Mouse (Mus musculus): ENCODE data around the gene Brd4. TPM values are rescaled to one million over a fixed set of nuclear protein-coding genes. Genes with fewer than 3 reads are reported as not detected.

Brd4 gene
- total and polyA plus RNA-seq, 3 experiments: 12.3 to 91.4 TPM; not detected in 1

DNA sequence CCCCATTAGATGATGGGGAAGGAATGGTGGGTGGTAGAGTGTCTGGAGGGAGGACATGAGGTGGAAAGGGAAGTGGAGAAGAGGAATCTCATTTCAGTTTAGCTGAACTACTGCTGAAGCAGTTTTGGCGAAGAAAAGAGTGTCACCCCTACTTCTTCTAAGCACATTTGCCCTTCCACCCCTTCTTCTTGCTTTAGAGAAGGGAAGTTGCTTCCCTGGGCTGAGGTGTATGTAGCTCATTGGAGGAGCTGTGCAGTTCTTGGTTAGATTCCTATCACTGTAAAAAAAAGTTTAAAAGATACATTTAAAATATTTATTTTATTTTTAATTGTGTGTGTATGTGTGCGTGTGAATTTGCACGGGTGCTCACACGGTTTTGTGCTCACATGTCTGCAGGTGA, 107.6 kb downstream of the Brd4 start:
- Histone ChIP-seq H3K9ac (ENCODE audit: control insufficient read depth, low read depth, low read length, poor library complexity, severe bottlenecking) (no peak overlapping the region), H3K79me2 (ENCODE audit: control insufficient read depth, insufficient read depth, low read length, poor library complexity) (no peaks in the 10 kb centered on the region), H3K4me3 (ENCODE audit: control insufficient read depth in 1 of 2, insufficient read depth in 1 of 2, low read depth in 2 of 2, low read length in 2 of 2) (peak overlapping the region in 1 of 2 experiments; percentile 30; a peak in 1 of 4 replicates), H3K4me1 (ENCODE audit: control insufficient read depth in 1 of 2, insufficient read depth in 2 of 2, low read length in 2 of 2) (peaks cover 5 to 15% of the 10 kb centered on the region in 2 experiments), H3K27me3 (ENCODE audit: control insufficient read depth in 1 of 2, insufficient read depth in 2 of 2, low read length in 2 of 2) (no peaks in the 10 kb centered on the region), H3K27ac (ENCODE audit: control insufficient read depth, low read depth, low read length) (peak overlapping the region; percentile 5; the same call in 1 of the 2 replicates), H3K36me3 (ENCODE audit: control insufficient read depth in 1 of 2, insufficient read depth in 2 of 2, low read length in 2 of 2) (peaks cover 0 to 16% of the 10 kb centered on the region in 2 experiments; a peak in 2 of 4 replicates), H3K9me3 (replicated peaks; ENCODE audit: insufficient read depth, low read length) (no peaks in the 10 kb centered on the region)
- peak; percentile 83 for DNase-seq (ENCODE audit: low read depth, low spot score)
- TF ChIP-seq USF2 (IDR thresholded peaks at IDR 0.05; ENCODE audit: borderline replicate concordance in 1 of 2, insufficient read depth in 1 of 2, low read depth in 1 of 2, low read length in 2 of 2) (no peak), ZNF384 (IDR thresholded peaks at IDR 0.05; ENCODE audit: low read depth, low read length) (peak; percentile 55), MAX (IDR thresholded peaks at IDR 0.05; ENCODE audit: low read length) (no peak), POLR2AphosphoS2 (IDR thresholded peaks at IDR 0.05; ENCODE audit: low read length) (no peak), GATA1 (IDR thresholded peaks at IDR 0.05; ENCODE audit: low read depth, low read length) (peak; percentile 28; the same call in 1 of the 2 replicates)

DNA sequence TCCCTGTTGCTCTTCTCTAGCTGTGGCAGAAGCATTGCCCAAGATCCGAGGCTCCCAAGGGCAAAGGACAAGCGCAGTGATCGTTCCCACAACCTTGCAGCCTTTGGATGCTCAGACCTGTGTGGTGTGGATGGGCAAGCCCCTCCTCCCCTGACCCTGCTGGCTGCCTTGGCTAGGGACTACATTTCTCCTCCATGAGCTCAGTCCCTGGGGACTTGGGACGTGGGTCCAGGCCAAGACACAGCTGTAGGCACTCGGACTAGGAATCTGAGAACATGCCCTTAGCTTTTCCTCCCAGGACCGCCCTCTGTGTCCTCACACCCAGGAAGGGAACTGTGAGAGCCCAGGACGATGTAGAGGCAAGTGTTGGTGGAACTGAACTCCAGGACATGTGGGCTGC, 111.4 kb downstream of the Brd4 start:
- peaks cover 20 to 40% of the 10 kb centered on the region in 2 experiments for H3K4me1 ChIP-seq (ENCODE audit: control insufficient read depth in 1 of 2, insufficient read depth in 2 of 2, low read length in 2 of 2)
- H3K9me3 ChIP-seq (replicated peaks; ENCODE audit: insufficient read depth, low read length): no peaks in the 10 kb centered on the region
- no peak overlapping the region for H3K4me3 ChIP-seq (ENCODE audit: control insufficient read depth in 1 of 2, insufficient read depth in 1 of 2, low read depth in 2 of 2, low read length in 2 of 2)
- DNase-seq (ENCODE audit: low read depth, low spot score): no peak
- H3K27ac ChIP-seq (ENCODE audit: control insufficient read depth, low read depth, low read length): no peak overlapping the region
- H3K36me3 ChIP-seq (ENCODE audit: control insufficient read depth in 1 of 2, insufficient read depth in 2 of 2, low read length in 2 of 2): peaks cover 0 to 35% of the 10 kb centered on the region in 2 experiments; a peak in 2 of 4 replicates
- TF ChIP-seq CTCF (IDR thresholded peaks at IDR 0.05 in 2 of 3, conservative IDR thresholded peaks at IDR 0.05 in 1 of 3; ENCODE audit: control insufficient read depth in 1 of 3, insufficient read depth in 1 of 3, low read depth in 2 of 3, low read length in 3 of 3, poor library complexity in 1 of 3, severe bottlenecking in 1 of 3) (no peak), MXI1 (IDR thresholded peaks at IDR 0.05; ENCODE audit: low read depth, low read length) (no peak), USF1 (IDR thresholded peaks at IDR 0.05; ENCODE audit: low read depth, low read length) (no peak), JUND (IDR thresholded peaks at IDR 0.05; ENCODE audit: low read depth, low read length) (no peak), MYB (IDR thresholded peaks at IDR 0.05; ENCODE audit: low read depth, low read length) (no peak)
- no peaks in the 10 kb centered on the region for H3K79me2 ChIP-seq (ENCODE audit: control insufficient read depth, insufficient read depth, low read length, poor library complexity)
- no peaks in the 10 kb centered on the region for H3K27me3 ChIP-seq (ENCODE audit: control insufficient read depth in 1 of 2, insufficient read depth in 2 of 2, low read length in 2 of 2)
- H3K9ac ChIP-seq (ENCODE audit: control insufficient read depth, low read depth, low read length, poor library complexity, severe bottlenecking): no peak overlapping the region

DNA sequence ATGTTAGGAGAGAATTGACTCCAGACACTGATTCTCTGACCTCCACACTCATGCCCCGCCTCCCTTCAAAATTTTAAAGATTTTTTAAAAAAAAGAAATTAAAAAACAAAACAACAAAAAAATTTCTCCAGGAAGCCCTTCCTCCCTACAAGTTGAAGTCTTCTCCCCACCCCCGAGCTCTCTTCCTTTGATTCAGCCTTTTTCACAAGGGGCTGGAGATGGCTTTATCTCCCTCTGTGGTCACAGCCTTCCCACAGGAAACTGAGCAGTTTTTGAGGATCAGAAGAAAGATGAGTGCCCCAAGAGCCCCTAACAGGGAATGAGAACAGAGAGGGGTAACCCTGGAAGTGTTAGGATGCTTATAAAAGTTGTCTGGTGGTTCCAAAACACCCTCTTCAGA, 112.0 kb downstream of the Brd4 start:
- Histone ChIP-seq H3K4me1 (ENCODE audit: control insufficient read depth in 1 of 2, insufficient read depth in 2 of 2, low read length in 2 of 2) (peaks cover 19 to 37% of the 10 kb centered on the region in 2 experiments), H3K27me3 (ENCODE audit: control insufficient read depth in 1 of 2, insufficient read depth in 2 of 2, low read length in 2 of 2) (no peaks in the 10 kb centered on the region), H3K9me3 (replicated peaks; ENCODE audit: insufficient read depth, low read length) (no peaks in the 10 kb centered on the region), H3K36me3 (ENCODE audit: control insufficient read depth in 1 of 2, insufficient read depth in 2 of 2, low read length in 2 of 2) (peaks cover 0 to 35% of the 10 kb centered on the region in 2 experiments; a peak in 2 of 4 replicates), H3K79me2 (ENCODE audit: control insufficient read depth, insufficient read depth, low read length, poor library complexity) (no peaks in the 10 kb centered on the region), H3K4me3 (ENCODE audit: control insufficient read depth in 1 of 2, insufficient read depth in 1 of 2, low read depth in 2 of 2, low read length in 2 of 2) (no peak overlapping the region), H3K27ac (ENCODE audit: control insufficient read depth, low read depth, low read length) (no peak overlapping the region), H3K9ac (ENCODE audit: control insufficient read depth, low read depth, low read length, poor library complexity, severe bottlenecking) (no peak overlapping the region)
- DNase-seq (ENCODE audit: low read depth, low spot score): no peak
- TF ChIP-seq MXI1 (IDR thresholded peaks at IDR 0.05; ENCODE audit: low read depth, low read length): no peak
- no peak for TF ChIP-seq POLR2A (IDR thresholded peaks at IDR 0.05; ENCODE audit: control insufficient read depth in 1 of 2, insufficient read depth in 1 of 2, low read depth in 1 of 2, low read length in 2 of 2, poor library complexity in 1 of 2)
- no peak for TF ChIP-seq POLR2AphosphoS5 (IDR thresholded peaks at IDR 0.05; ENCODE audit: borderline replicate concordance, low read depth, low read length)
- TF ChIP-seq ZNF384 (IDR thresholded peaks at IDR 0.05; ENCODE audit: low read depth, low read length): no peak
- no peak for TF ChIP-seq GATA1 (IDR thresholded peaks at IDR 0.05; ENCODE audit: low read depth, low read length)
- TF ChIP-seq CTCF (IDR thresholded peaks at IDR 0.05 in 2 of 3, conservative IDR thresholded peaks at IDR 0.05 in 1 of 3; ENCODE audit: control insufficient read depth in 1 of 3, insufficient read depth in 1 of 3, low read depth in 2 of 3, low read length in 3 of 3, poor library complexity in 1 of 3, severe bottlenecking in 1 of 3): no peak
- TF ChIP-seq ZMIZ1 (IDR thresholded peaks at IDR 0.05; ENCODE audit: low read depth, low read length): no peak
- TF ChIP-seq MEF2A (IDR thresholded peaks at IDR 0.05; ENCODE audit: extremely low read depth, insufficient replicate concordance, low read depth, low read length, poor library complexity, severe bottlenecking): no peak
- TF ChIP-seq ZKSCAN1 (IDR thresholded peaks at IDR 0.05; ENCODE audit: low read depth, low read length): no peak
- TF ChIP-seq MAX (IDR thresholded peaks at IDR 0.05; ENCODE audit: low read length): no peak
- no peak for TF ChIP-seq TBP (IDR thresholded peaks at IDR 0.05; ENCODE audit: low read depth, low read length)
- no peak for TF ChIP-seq E2F4 (IDR thresholded peaks at IDR 0.05; ENCODE audit: borderline replicate concordance, low read depth, low read length)
- no peak for TF ChIP-seq MYC (IDR thresholded peaks at IDR 0.05; ENCODE audit: low read depth, low read length)
- TF ChIP-seq POLR2AphosphoS2 (IDR thresholded peaks at IDR 0.05; ENCODE audit: low read length): no peak
- TF ChIP-seq BHLHE40 (IDR thresholded peaks at IDR 0.05; ENCODE audit: borderline replicate concordance, low read depth, low read length): no peak
- TF ChIP-seq ELF1 (IDR thresholded peaks at IDR 0.05; ENCODE audit: low read depth, low read length): no peak
- no peak for TF ChIP-seq MAFK (IDR thresholded peaks at IDR 0.05; ENCODE audit: borderline replicate concordance, low read depth, low read length)

Data from MEL (cell line).